Mouse (Mus musculus): ENCODE measurements around the gene Slc7a14.

DNA sequence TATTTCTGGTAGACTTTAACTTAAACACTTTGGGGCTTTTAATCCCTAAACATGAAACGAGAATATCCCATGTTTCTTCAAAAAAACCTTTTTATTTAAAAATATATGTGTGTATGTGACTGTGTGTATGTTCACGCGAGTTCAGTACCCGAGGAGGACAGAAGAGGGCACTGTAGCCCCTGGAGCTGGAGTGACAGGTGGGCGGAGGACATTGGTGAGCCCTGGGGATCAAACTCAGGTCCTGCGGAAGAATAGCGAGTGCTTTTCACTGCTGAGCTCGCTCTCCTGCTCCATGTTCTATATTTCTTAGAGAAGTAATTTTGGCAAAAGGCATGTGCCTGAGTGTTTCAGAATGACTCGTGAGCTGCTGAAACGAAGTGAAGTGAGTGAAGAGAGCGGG is 106.2 kb downstream of the Slc7a14 start:
- TF ChIP-seq POLR2A (IDR thresholded peaks at IDR 0.05; ENCODE audit: low read depth, low read length) (no peak), CTCF (IDR thresholded peaks at IDR 0.05; ENCODE audit: extremely low read depth, insufficient read depth, insufficient read length, insufficient replicate concordance) (no peak)

All from spleen, adult 2 months (tissue).